In genomic region chr17:14381482-14381881, GRCm38 (mm10) we compare ENCODE assay signal across 12 mouse cellular contexts.
"Had no signal": no experiment of that assay in that cellular context is flagged by ENCODE, and none has a peak within 500 bp of the region (broad histone marks: within the 10 kb centered on the region; RNA-seq: fewer than 3 reads in every experiment).

No protein-coding gene starts in this region.

- H3K9ac ChIP-seq: limb, embryonic 15.5 days; liver, embryonic 12.5 days; lung, embryonic 15.5 days; midbrain, embryonic 12.5 days; neural tube, embryonic 13.5 days had no signal

- H3K36me3 ChIP-seq: limb, embryonic 15.5 days; liver, embryonic 12.5 days; lung, embryonic 15.5 days; midbrain, embryonic 12.5 days; neural tube, embryonic 13.5 days had no signal

- DNase-seq: kidney, adult 9 months; kidney, postnatal 36 days; layer of hippocampus, adult 9-11 months; layer of hippocampus, postnatal 36 days; right cerebral cortex, postnatal 14 days; thymus, postnatal 36 days had no signal

- H3K4me2 ChIP-seq: limb, embryonic 15.5 days; liver, embryonic 12.5 days; lung, embryonic 15.5 days; midbrain, embryonic 12.5 days; neural tube, embryonic 13.5 days had no signal

- H3K27me3 ChIP-seq: limb, embryonic 15.5 days; liver, embryonic 12.5 days; lung, embryonic 15.5 days; midbrain, embryonic 12.5 days; neural tube, embryonic 13.5 days had no signal

- H3K9me3 ChIP-seq: limb, embryonic 15.5 days; liver, embryonic 12.5 days; lung, embryonic 15.5 days; midbrain, embryonic 12.5 days; neural tube, embryonic 13.5 days had no signal

- H3K4me1 ChIP-seq: liver, embryonic 12.5 days; midbrain, embryonic 12.5 days had no signal

- ATAC-seq: liver, embryonic 12.5 days; midbrain, embryonic 16.5 days had no signal

- H3K27ac ChIP-seq: limb, embryonic 15.5 days; liver, embryonic 12.5 days; lung, embryonic 15.5 days; midbrain, embryonic 12.5 days; neural tube, embryonic 13.5 days had no signal

- H3K4me3 ChIP-seq: limb, embryonic 15.5 days; liver, embryonic 12.5 days; lung, embryonic 15.5 days; midbrain, embryonic 12.5 days; neural tube, embryonic 13.5 days had no signal
